Mouse (Mus musculus): ENCODE measurements around the gene Clec2h. TPM values are rescaled to one million over a fixed set of nuclear protein-coding genes. Genes with fewer than 3 reads are reported as not detected.
A peak's percentile ranks its signal among the peaks of the same experiment; 100 is the strongest.
"Not testable (repeated sequence)": the region's sequence is repeated elsewhere in the genome, so short reads cannot be mapped to it uniquely, and the experiment has no call there.

Gene Clec2h
- polyA plus RNA-seq (2015; fragmentation: Nextera tagmentation; extraction: Ambion mirVana) = 0.09 and 0.28 TPM in 2 replicates

DNA sequence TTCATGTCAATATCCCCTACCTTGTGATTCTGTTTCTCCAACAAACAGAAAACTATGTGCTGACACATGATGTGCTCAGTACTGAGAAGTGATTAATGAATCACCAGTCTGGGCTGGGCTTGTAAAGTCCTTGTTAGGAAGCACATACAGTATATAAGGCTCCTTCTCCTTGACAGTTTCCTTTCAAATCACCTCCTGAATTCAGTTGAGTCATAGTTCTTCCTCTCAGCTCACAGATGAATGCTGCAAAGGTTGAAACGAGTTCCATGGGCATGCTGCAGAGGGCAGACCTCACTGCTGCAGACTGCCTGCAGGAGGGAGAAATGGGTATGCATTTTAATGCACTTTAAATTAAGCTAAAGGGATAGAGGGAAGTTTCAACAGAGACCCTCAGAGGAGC is at the start of gene Clec2h:
Clec2h (plus strand) TSS at position 180 of the 400 bp plus-strand sequence.
- Histone ChIP-seq H3K27ac (ENCODE audit: low read length) (no peak within 1 kb of the TSS), H3K4me2 (ENCODE audit: low read depth, low read length) (no peak within 1 kb of the TSS), H3K4me1 (ENCODE audit: control insufficient read depth, low read depth, low read length) (no peaks in the 10 kb centered on the region), H3K9ac (ENCODE audit: low read depth, low read length) (no peak within 1 kb of the TSS), H3K36me3 (ENCODE audit: control insufficient read depth, insufficient read depth) (no peaks in the 10 kb centered on the region), H3K9me3 (replicated peaks; ENCODE audit: control insufficient read depth, low read length) (no peaks in the 10 kb centered on the region), H3K27me3 (ENCODE audit: control insufficient read depth, insufficient read depth, low read depth, low read length) (no peaks in the 10 kb centered on the region), H3K4me3 (ENCODE audit: low read depth, low read length) (no peak within 1 kb of the TSS)
- 0% methylated on average over 1 of the region's 1 CpGs for WGBS (ENCODE audit: insufficient replicate concordance)
- no peak for ATAC-seq (ENCODE audit: low read depth)

DNA sequence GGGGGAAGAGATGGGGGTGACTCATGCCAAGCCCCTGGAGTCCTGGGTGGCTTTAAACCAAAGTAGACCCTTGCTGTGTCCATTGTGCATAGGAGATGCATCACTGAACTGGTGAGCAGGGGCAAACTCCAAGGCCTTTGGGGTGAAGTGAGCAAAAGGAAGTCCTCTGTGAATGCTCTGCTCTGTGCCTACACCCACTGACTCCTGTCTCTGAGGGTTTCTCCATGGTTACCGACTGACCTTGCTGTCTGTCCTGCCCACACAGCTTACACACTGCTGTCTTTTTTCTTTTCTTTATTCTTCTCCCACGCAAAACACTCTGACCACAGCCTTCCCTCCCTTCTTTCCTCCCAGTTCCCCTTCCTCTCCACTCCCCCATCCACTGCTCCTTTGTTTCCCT is 39.5 kb upstream of the Clec2h start:
- Histone ChIP-seq H3K4me3 (ENCODE audit: low read depth, low read length) (no peak overlapping the region), H3K9ac (ENCODE audit: low read depth, low read length) (no peak overlapping the region), H3K4me2 (ENCODE audit: low read depth, low read length) (no peak overlapping the region), H3K36me3 (ENCODE audit: control insufficient read depth, insufficient read depth) (no peaks in the 10 kb centered on the region), H3K27ac (ENCODE audit: low read length) (no peak overlapping the region), H3K27me3 (ENCODE audit: control insufficient read depth, insufficient read depth, low read depth, low read length) (no peaks in the 10 kb centered on the region), H3K9me3 (replicated peaks; ENCODE audit: control insufficient read depth, low read length) (no peaks in the 10 kb centered on the region), H3K4me1 (ENCODE audit: control insufficient read depth, low read depth, low read length) (no peaks in the 10 kb centered on the region)
- 35% methylated on average over 2 of the region's 2 CpGs for WGBS (ENCODE audit: insufficient replicate concordance)
- ATAC-seq (ENCODE audit: low read depth) = no peak

DNA sequence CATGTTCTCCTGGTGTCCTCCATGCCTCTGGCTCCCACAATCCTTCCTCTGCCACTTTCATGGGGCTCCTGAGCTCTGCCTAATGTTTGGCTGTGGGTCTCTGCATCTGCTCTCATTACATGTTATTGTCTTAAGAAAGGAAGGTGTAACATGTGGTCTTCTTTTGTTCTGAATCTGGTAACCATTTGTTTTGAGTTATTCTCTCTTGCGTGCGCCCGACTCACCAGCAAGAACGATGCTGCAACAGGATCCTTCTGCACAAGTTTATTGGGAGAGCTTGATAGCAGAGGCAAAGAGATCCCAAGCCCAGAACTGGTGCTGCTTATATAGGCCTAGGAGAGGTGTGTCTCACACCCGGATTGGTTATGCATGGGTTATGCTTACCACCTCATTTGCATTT is 38.8 kb upstream of the Clec2h start, which contains the start of gene Klrb1a:
Klrb1a (minus strand) TSS at position 101 of the 400 bp plus-strand sequence.
- not testable (repeated sequence) for H3K9me3 ChIP-seq (replicated peaks; ENCODE audit: control insufficient read depth, low read length); H3K27me3 ChIP-seq (ENCODE audit: control insufficient read depth, insufficient read depth, low read depth, low read length); H3K27ac ChIP-seq (ENCODE audit: low read length); H3K4me3 ChIP-seq (ENCODE audit: low read depth, low read length); ATAC-seq (ENCODE audit: low read depth); H3K4me1 ChIP-seq (ENCODE audit: control insufficient read depth, low read depth, low read length); H3K36me3 ChIP-seq (ENCODE audit: control insufficient read depth, insufficient read depth); H3K9ac ChIP-seq (ENCODE audit: low read depth, low read length); H3K4me2 ChIP-seq (ENCODE audit: low read depth, low read length)
- 81% methylated on average over 5 of the region's 5 CpGs for WGBS (ENCODE audit: insufficient replicate concordance)

DNA sequence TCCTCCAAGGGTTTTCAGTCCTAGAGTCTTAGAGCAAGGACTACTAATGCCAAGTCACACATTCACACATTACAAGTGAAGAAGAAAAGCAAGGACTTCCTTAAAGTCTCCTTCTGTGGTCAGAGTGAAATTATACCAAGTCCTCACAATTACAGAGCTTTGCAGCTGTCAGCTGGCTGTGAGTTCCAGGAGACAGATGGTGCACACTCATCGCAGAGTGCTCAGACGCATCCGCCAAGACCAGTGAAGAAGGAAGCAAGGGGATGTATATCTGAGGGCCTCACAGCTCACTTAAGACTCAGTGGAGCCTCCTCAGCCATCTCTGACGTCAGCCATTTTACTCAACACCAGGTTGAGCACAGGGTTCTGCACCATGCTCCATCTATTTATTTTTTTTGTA is 37.8 kb upstream of the Clec2h start:
- Histone ChIP-seq H3K36me3 (ENCODE audit: control insufficient read depth, insufficient read depth) (no peaks in the 10 kb centered on the region), H3K9ac (ENCODE audit: low read depth, low read length) (no peak overlapping the region), H3K4me1 (ENCODE audit: control insufficient read depth, low read depth, low read length) (no peaks in the 10 kb centered on the region), H3K27ac (ENCODE audit: low read length) (no peak overlapping the region), H3K4me3 (ENCODE audit: low read depth, low read length) (no peak overlapping the region), H3K9me3 (replicated peaks; ENCODE audit: control insufficient read depth, low read length) (no peaks in the 10 kb centered on the region), H3K4me2 (ENCODE audit: low read depth, low read length) (no peak overlapping the region), H3K27me3 (ENCODE audit: control insufficient read depth, insufficient read depth, low read depth, low read length) (no peaks in the 10 kb centered on the region)
- WGBS (ENCODE audit: insufficient replicate concordance) = 53% methylated on average over 4 of the region's 4 CpGs
- no peak for ATAC-seq (ENCODE audit: low read depth)

DNA sequence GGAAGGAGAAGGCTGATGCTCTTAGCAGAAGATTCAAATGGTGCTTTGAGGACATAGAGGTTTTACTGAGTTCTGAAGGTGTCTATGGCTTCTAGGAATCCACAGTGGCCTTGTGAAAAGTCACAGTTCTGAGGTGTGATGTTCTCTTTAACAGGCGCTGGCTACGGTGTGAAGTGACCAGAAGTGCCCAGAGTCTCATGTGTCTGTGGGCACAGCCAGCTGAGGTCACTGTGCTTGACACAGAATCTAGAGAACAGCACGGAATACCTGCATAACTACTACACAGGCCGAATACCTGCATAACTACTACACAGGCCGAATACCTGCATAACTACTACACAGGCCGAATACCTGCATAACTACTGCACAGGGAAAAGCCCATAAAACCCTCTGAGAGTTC is 36.9 kb upstream of the Clec2h start:
- WGBS (ENCODE audit: insufficient replicate concordance) = 72% methylated on average over 6 of the region's 6 CpGs

DNA sequence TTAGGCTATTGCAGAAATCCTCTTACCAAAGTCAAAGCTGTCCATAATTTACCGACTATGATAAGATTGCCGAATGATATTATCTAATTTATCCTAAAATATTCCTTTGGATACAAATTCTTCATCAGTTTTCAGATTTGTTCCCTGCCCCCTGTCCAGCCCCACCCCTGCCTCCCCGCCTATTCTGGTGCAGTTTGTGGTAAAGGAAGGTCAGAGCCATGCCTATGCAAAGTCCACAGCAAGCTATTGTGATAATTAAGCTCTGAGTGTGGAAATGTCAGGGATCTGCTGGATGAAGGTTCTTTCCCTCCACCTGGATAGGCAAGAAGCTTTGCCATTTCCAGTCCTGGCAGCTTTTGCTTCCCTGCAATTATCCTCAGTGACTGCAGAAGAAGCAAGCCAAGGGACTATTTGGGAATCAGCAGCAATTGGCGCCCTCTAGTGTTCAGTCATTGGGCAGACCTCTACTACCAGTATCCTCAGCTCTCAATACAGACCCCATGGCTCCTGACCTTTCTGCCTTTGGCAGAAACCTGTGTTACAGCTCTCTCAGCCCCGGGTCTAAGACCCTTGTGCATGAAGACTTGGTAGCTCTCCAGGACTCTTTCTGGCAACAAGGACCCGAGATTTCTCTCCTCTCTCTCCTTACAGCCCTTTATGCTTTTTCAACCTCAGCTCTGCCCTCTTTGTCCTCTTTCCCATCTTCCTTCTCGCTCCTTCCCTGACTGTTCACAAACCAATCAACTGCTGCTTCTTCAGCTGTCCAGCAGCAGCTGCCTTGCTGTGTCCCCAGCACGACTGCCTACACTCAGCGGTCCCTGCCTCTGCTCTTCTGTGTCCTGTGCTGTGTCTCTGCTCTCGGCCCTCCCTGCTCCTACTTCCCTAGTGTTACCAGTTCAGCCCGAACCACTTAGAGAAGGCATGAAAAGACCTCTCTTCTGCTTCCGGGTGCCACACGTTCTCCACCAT is 32.1 kb upstream of the Clec2h start:
- ATAC-seq (ENCODE audit: low read depth) = peak; percentile 31; the same call in 1 of the 2 replicates
- not testable (repeated sequence) for H3K9ac ChIP-seq (ENCODE audit: low read depth, low read length)

More for the DNA sequence above, 36.9 kb upstream of the Clec2h start:
- not testable (repeated sequence) for H3K4me1 ChIP-seq (ENCODE audit: control insufficient read depth, low read depth, low read length); H3K36me3 ChIP-seq (ENCODE audit: control insufficient read depth, insufficient read depth); H3K27ac ChIP-seq (ENCODE audit: low read length); ATAC-seq (ENCODE audit: low read depth); H3K27me3 ChIP-seq (ENCODE audit: control insufficient read depth, insufficient read depth, low read depth, low read length); H3K4me2 ChIP-seq (ENCODE audit: low read depth, low read length); H3K9me3 ChIP-seq (replicated peaks; ENCODE audit: control insufficient read depth, low read length); H3K4me3 ChIP-seq (ENCODE audit: low read depth, low read length); H3K9ac ChIP-seq (ENCODE audit: low read depth, low read length)

DNA sequence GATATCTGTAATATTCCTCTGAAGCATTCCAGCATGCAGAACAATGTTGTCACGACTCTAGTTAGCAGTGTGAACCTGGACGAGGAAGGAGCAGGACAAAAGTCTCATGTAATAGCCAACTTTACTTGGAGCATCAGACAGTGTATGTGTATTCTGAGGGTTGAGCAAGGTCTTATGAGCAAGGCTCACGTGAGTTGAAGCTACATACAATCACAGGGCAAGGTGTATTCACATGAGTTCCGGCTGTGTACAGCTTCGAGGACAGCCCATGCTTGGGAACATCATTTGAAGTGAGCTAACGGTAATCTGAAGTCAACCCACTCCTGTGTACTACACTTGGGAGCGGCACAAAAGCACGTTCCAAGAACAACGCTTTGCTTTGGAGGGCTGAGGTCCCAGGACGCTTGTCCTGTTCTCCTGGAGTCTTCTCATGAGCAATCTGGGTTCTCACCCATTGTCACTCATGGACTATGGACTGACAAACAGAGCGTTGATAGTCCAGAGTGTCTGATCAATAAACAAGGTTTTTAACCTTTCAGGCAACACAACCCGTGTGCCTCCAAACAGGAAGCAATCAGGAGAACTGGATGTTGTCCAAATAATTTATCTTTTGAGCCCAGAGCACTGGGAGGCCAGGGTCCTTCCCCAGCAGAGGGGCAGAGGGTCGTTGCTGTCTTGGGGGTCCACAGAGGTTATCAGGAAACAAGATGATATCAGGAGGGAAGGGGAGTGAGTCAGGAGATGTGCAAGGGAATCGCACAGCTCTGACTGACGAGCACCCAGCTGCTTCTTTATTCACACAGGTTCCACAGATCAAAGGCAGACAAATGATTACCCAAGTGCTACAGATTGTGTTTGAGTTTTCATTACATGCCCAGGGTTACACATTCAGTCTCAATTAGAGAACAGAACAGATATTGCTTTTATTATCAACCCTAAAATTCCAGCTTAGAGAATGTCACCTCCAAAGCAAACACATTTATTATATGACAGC is 31.0 kb upstream of the Clec2h start:
- peak overlapping the region; percentile 64 for H3K27ac ChIP-seq (ENCODE audit: low read length)
- not testable (repeated sequence) for H3K4me2 ChIP-seq (ENCODE audit: low read depth, low read length); H3K4me3 ChIP-seq (ENCODE audit: low read depth, low read length); H3K4me1 ChIP-seq (ENCODE audit: control insufficient read depth, low read depth, low read length); H3K9ac ChIP-seq (ENCODE audit: low read depth, low read length); H3K27me3 ChIP-seq (ENCODE audit: control insufficient read depth, insufficient read depth, low read depth, low read length); H3K9me3 ChIP-seq (replicated peaks; ENCODE audit: control insufficient read depth, low read length); H3K36me3 ChIP-seq (ENCODE audit: control insufficient read depth, insufficient read depth)
- 43% methylated on average over 15 of the region's 15 CpGs for WGBS (ENCODE audit: insufficient replicate concordance)
- peak; percentile 86 for ATAC-seq (ENCODE audit: low read depth)

More for the DNA sequence above, 32.1 kb upstream of the Clec2h start:
- H3K4me2 ChIP-seq (ENCODE audit: low read depth, low read length); H3K36me3 ChIP-seq (ENCODE audit: control insufficient read depth, insufficient read depth); H3K9me3 ChIP-seq (replicated peaks; ENCODE audit: control insufficient read depth, low read length); H3K4me1 ChIP-seq (ENCODE audit: control insufficient read depth, low read depth, low read length); H3K4me3 ChIP-seq (ENCODE audit: low read depth, low read length); H3K27me3 ChIP-seq (ENCODE audit: control insufficient read depth, insufficient read depth, low read depth, low read length): not testable (repeated sequence)
- 38% methylated on average over 13 of the region's 13 CpGs for WGBS (ENCODE audit: insufficient replicate concordance)
- H3K27ac ChIP-seq (ENCODE audit: low read length) = peak overlapping the region; percentile 63

DNA sequence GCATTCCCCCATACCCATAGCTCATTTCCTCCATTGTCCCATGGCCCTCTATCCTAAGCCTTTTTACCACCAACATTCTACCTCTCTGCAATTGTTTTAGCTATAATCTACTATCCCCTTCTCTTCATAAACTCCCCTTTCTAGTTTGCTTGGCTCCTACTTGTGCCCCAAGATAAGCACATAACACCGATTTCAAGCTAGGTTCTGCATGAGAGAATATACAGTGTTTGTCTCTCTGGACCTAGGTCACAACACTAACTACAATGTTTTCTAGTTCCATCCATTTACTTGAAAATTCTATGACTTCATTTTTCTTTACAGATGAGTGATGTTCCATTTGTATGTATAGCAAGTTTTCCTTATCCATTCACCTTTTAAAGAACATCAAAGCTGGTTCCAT is 21.5 kb upstream of the Clec2h start:
- WGBS (ENCODE audit: insufficient replicate concordance) = 68% methylated on average over 1 of the region's 1 CpGs
- ATAC-seq (ENCODE audit: low read depth) = no peak
- Histone ChIP-seq H3K36me3 (ENCODE audit: control insufficient read depth, insufficient read depth) (no peaks in the 10 kb centered on the region), H3K4me3 (ENCODE audit: low read depth, low read length) (no peak overlapping the region), H3K4me1 (ENCODE audit: control insufficient read depth, low read depth, low read length) (no peaks in the 10 kb centered on the region), H3K27ac (ENCODE audit: low read length) (no peak overlapping the region), H3K27me3 (ENCODE audit: control insufficient read depth, insufficient read depth, low read depth, low read length) (no peaks in the 10 kb centered on the region), H3K4me2 (ENCODE audit: low read depth, low read length) (no peak overlapping the region), H3K9ac (ENCODE audit: low read depth, low read length) (no peak overlapping the region), H3K9me3 (replicated peaks; ENCODE audit: control insufficient read depth, low read length) (no peaks in the 10 kb centered on the region)

Measured in liver, embryonic 16.5 days (tissue).